Mouse (Mus musculus) embryonic facial prominence, embryonic 12.5 days (tissue): ENCODE measurements at regions not wholly inside any gene's neighbourhood (a gene's known extent, or its start where the extent isn't known, plus 50 kb on each side); places are given as distances from the start of the nearest gene placed in this dataset.

ENCODE experiments used
- ATAC-seq: fragments of 200-750 bp; cut with Nextera tagmentation; 2 replicates; pipeline ENCODE4 v1.8.0; 2017; ENCODE audit not compliant: insufficient number of reproducible peaks, insufficient read depth, low FRiP score, low TSS enrichment
- H3K27ac ChIP-seq: fragments of 300-500 bp; sonication (generic); 2 replicates; pipeline ENCODE4 v1.5.1; 2016; ENCODE audit warnings: mild to moderate bottlenecking
- H3K27me3 ChIP-seq: fragments of 300-500 bp; sonication (generic); 2 replicates; pipeline ENCODE4 v1.6.1; 2016; ENCODE audit warnings: mild to moderate bottlenecking, moderate library complexity
- H3K36me3 ChIP-seq: fragments of 300-500 bp; sonication (generic); 2 replicates; pipeline ENCODE4 v1.6.1; 2016; ENCODE audit warnings: mild to moderate bottlenecking
- H3K4me1 ChIP-seq: fragments of 300-500 bp; sonication (generic); 2 replicates; pipeline ENCODE4 v1.6.1; 2016
- H3K4me2 ChIP-seq: fragments of 300-500 bp; sonication (generic); replicated peaks from 2 replicates; pipeline ENCODE4 v1.6.1; 2016; ENCODE audit warnings: mild to moderate bottlenecking, moderate library complexity
- H3K4me3 ChIP-seq: fragments of 300-500 bp; sonication (generic); 2 replicates; pipeline ENCODE4 v1.5.1; 2016; ENCODE audit warnings: mild to moderate bottlenecking
- H3K9ac ChIP-seq: fragments of 300-500 bp; sonication (generic); 2 replicates; pipeline ENCODE4 v1.6.1; 2016; ENCODE audit warnings: mild to moderate bottlenecking, moderate library complexity
- H3K9me3 ChIP-seq: fragments of 300-500 bp; sonication (generic); 2 replicates; pipeline ENCODE4 v1.6.1; 2016; ENCODE audit warnings: mild to moderate bottlenecking, moderate library complexity
- WGBS: fragments of 180-500 bp; shearing (Covaris S2); methylation state at CpG from one replicate; pipeline ENCODE4 v1.1.7; 2016; 5-methylcytosine and 5-hydroxymethylcytosine counted together

- Histone ChIP-seq H3K9me3 (no peaks in the 10 kb centered on the region), H3K4me1 (no peaks in the 10 kb centered on the region), H3K27ac (no peak overlapping the region), H3K4me2 (no peak overlapping the region), H3K9ac (no peak overlapping the region), H3K36me3 (no peaks in the 10 kb centered on the region), H3K27me3 (no peaks in the 10 kb centered on the region), H3K4me3 (no peak overlapping the region)
- ATAC-seq = no peak
These were observed 1013.0 kb upstream of the Lrrc6 start for GRCm38 (mm10) chr15:67513722-67514121.

GRCm38 (mm10) chr15:67495001-67495658 lies 994.4 kb upstream of the Lrrc6 start:
- WGBS = 83% methylated on average over 7 of the region's 7 CpGs
- no peak overlapping the region for H3K4me2 ChIP-seq
- H3K27ac ChIP-seq = no peak overlapping the region
- no peak overlapping the region for H3K4me3 ChIP-seq
- H3K27me3 ChIP-seq = no peaks in the 10 kb centered on the region
- H3K9me3 ChIP-seq = no peaks in the 10 kb centered on the region
- no peaks in the 10 kb centered on the region for H3K4me1 ChIP-seq
- no peak overlapping the region for H3K9ac ChIP-seq
- no peaks in the 10 kb centered on the region for H3K36me3 ChIP-seq
- no peak for ATAC-seq

GRCm38 (mm10) chr15:67481733-67482132 lies 981.0 kb upstream of the Lrrc6 start:
- H3K4me1 ChIP-seq = no peaks in the 10 kb centered on the region
- ATAC-seq = no peak
- no peaks in the 10 kb centered on the region for H3K27me3 ChIP-seq
- no peak overlapping the region for H3K9ac ChIP-seq
- no peaks in the 10 kb centered on the region for H3K9me3 ChIP-seq
- no peaks in the 10 kb centered on the region for H3K36me3 ChIP-seq
- no peak overlapping the region for H3K27ac ChIP-seq
- 95% methylated on average over 2 of the region's 2 CpGs for WGBS
- H3K4me2 ChIP-seq = no peak overlapping the region
- H3K4me3 ChIP-seq = no peak overlapping the region

- Histone ChIP-seq H3K9ac (no peak overlapping the region), H3K4me1 (no peaks in the 10 kb centered on the region), H3K27ac (no peak overlapping the region), H3K9me3 (no peaks in the 10 kb centered on the region), H3K36me3 (no peaks in the 10 kb centered on the region), H3K4me2 (no peak overlapping the region), H3K27me3 (no peaks in the 10 kb centered on the region), H3K4me3 (no peak overlapping the region)
- 85% methylated on average over 5 of the region's 5 CpGs for WGBS
- ATAC-seq = no peak
These were observed 973.6 kb upstream of the Lrrc6 start for GRCm38 (mm10) chr15:67474325-67474724.

GRCm38 (mm10) chr15:67472979-67473378 lies 972.3 kb upstream of the Lrrc6 start:
- H3K27me3 ChIP-seq = no peaks in the 10 kb centered on the region
- no peak overlapping the region for H3K4me3 ChIP-seq
- H3K27ac ChIP-seq = no peak overlapping the region
- no peak overlapping the region for H3K4me2 ChIP-seq
- no peaks in the 10 kb centered on the region for H3K4me1 ChIP-seq
- ATAC-seq = no peak
- no peaks in the 10 kb centered on the region for H3K36me3 ChIP-seq
- no peak overlapping the region for H3K9ac ChIP-seq
- H3K9me3 ChIP-seq = no peaks in the 10 kb centered on the region

GRCm38 (mm10) chr15:67471283-67471682 lies 970.6 kb upstream of the Lrrc6 start:
- Histone ChIP-seq H3K9ac (no peak overlapping the region), H3K4me2 (no peak overlapping the region), H3K36me3 (no peaks in the 10 kb centered on the region), H3K4me1 (no peaks in the 10 kb centered on the region), H3K9me3 (no peaks in the 10 kb centered on the region), H3K27ac (no peak overlapping the region), H3K27me3 (no peaks in the 10 kb centered on the region), H3K4me3 (no peak overlapping the region)
- WGBS = 100% methylated on average over 1 of the region's 1 CpGs
- ATAC-seq = no peak

GRCm38 (mm10) chr15:67470036-67470435 lies 969.3 kb upstream of the Lrrc6 start:
- no peak overlapping the region for H3K4me3 ChIP-seq
- no peaks in the 10 kb centered on the region for H3K9me3 ChIP-seq
- no peaks in the 10 kb centered on the region for H3K27me3 ChIP-seq
- H3K36me3 ChIP-seq = no peaks in the 10 kb centered on the region
- H3K4me1 ChIP-seq = no peaks in the 10 kb centered on the region
- no peak for ATAC-seq
- H3K27ac ChIP-seq = no peak overlapping the region
- H3K9ac ChIP-seq = no peak overlapping the region
- no peak overlapping the region for H3K4me2 ChIP-seq

GRCm38 (mm10) chr15:67467404-67468345 lies 967.0 kb upstream of the Lrrc6 start:
- Histone ChIP-seq H3K4me3 (no peak overlapping the region), H3K36me3 (no peaks in the 10 kb centered on the region), H3K27me3 (no peaks in the 10 kb centered on the region), H3K4me1 (no peaks in the 10 kb centered on the region), H3K9me3 (no peaks in the 10 kb centered on the region), H3K27ac (no peak overlapping the region), H3K4me2 (no peak overlapping the region), H3K9ac (no peak overlapping the region)
- 43% methylated on average over 4 of the region's 4 CpGs for WGBS
- no peak for ATAC-seq

- H3K4me2 ChIP-seq = no peak overlapping the region
- H3K4me3 ChIP-seq = no peak overlapping the region
- H3K36me3 ChIP-seq = no peaks in the 10 kb centered on the region
- no peak for ATAC-seq
- WGBS = 91% methylated on average over 3 of the region's 3 CpGs
- no peaks in the 10 kb centered on the region for H3K4me1 ChIP-seq
- H3K27ac ChIP-seq = no peak overlapping the region
- H3K9me3 ChIP-seq = no peaks in the 10 kb centered on the region
- no peak overlapping the region for H3K9ac ChIP-seq
- no peaks in the 10 kb centered on the region for H3K27me3 ChIP-seq
These were observed 962.2 kb upstream of the Lrrc6 start for GRCm38 (mm10) chr15:67462863-67463262.

GRCm38 (mm10) chr15:67460384-67460783 lies 959.7 kb upstream of the Lrrc6 start:
- Histone ChIP-seq H3K4me1 (no peaks in the 10 kb centered on the region), H3K9me3 (no peaks in the 10 kb centered on the region), H3K27me3 (no peaks in the 10 kb centered on the region), H3K27ac (no peak overlapping the region), H3K36me3 (no peaks in the 10 kb centered on the region), H3K9ac (no peak overlapping the region), H3K4me2 (no peak overlapping the region), H3K4me3 (no peak overlapping the region)
- ATAC-seq = no peak
- WGBS = 80% methylated on average over 1 of the region's 1 CpGs

GRCm38 (mm10) chr15:67434284-67434683 lies 933.6 kb upstream of the Lrrc6 start:
- H3K4me2 ChIP-seq = no peak overlapping the region
- peak; percentile 41; the same call in 1 of the 2 replicates for ATAC-seq
- no peak overlapping the region for H3K4me3 ChIP-seq
- no peaks in the 10 kb centered on the region for H3K27me3 ChIP-seq
- no peaks in the 10 kb centered on the region for H3K4me1 ChIP-seq
- H3K36me3 ChIP-seq = no peaks in the 10 kb centered on the region
- 21% methylated on average over 2 of the region's 2 CpGs for WGBS
- H3K27ac ChIP-seq = no peak overlapping the region
- no peaks in the 10 kb centered on the region for H3K9me3 ChIP-seq
- no peak overlapping the region for H3K9ac ChIP-seq

GRCm38 (mm10) chr15:67423922-67424321 lies 923.2 kb upstream of the Lrrc6 start:
- WGBS = 71% methylated on average over 3 of the region's 3 CpGs
- H3K4me2 ChIP-seq = no peak overlapping the region
- ATAC-seq = no peak

More at GRCm38 (mm10) chr15:67423922-67424321, 923.2 kb upstream of the Lrrc6 start:
- no peaks in the 10 kb centered on the region for H3K9me3 ChIP-seq
- H3K9ac ChIP-seq = no peak overlapping the region
- H3K27me3 ChIP-seq = no peaks in the 10 kb centered on the region
- no peaks in the 10 kb centered on the region for H3K36me3 ChIP-seq
- H3K4me3 ChIP-seq = no peak overlapping the region
- no peak overlapping the region for H3K27ac ChIP-seq
- H3K4me1 ChIP-seq = peaks cover 6% of the 10 kb centered on the region; the same call in 1 of the 2 replicates
